ENCODE assay signal across 8 mouse cellular contexts in the genomic region with DNA sequence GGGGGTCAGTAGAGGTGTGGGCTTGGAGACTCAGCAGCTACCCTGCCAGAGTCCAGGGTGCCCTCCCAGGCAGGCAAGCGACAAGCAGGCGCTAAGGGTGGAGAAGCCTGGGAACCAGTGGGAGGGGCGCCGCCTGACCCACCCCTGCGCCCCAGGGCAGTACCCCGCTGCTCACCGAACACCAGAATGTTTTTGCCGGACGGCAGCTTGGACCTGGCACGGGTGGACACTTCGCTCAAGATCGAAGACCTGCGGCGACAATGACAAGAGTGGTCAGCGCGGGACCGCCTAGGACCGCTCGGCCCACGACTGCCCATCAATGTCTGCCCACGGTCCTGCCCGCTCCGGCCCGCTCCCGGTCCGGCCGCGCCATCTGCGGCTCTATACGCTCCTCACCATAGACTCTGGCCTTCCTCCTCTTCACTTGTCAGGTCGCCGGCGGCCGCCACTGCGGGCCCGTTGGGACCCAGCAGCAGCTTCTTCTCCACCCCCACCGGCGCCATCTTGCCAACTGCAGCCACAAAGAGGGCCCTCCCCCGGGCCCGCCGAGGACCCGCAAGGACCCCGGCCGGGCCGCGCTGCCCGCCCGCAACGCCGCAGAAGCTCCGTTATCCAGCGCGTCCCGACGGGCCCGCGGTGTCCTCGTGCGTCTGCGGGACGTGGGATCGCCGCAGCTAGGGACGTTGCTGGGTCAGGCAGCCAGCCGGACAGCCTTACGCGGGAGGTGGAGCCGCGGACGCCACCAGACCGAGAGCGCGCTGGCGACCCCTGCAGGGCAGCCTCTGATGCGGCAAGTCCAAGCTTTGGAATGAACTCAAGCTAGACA. TPM values are rescaled to one million over a fixed set of nuclear protein-coding genes. Genes with fewer than 3 reads are reported as not detected.
A peak's percentile ranks its signal among the peaks of the same experiment; 100 is the strongest.
DNase-seq lines count a peak whose midpoint lies in the region; ATAC-seq lines count a peak whose summit lies in the region.

A gene (minus strand): TSS at position 749 of the 826 bp plus-strand sequence.

- WGBS in hindbrain, embryonic 12.5 days, result under 1% methylated on average over 75 of the region's 75 CpGs

- H3K9me3 ChIP-seq in hindbrain, embryonic 12.5 days (replicated peaks), result no peaks in the 10 kb centered on the region

- H3K27me3 ChIP-seq in hindbrain, embryonic 12.5 days, result no peaks in the 10 kb centered on the region

- H3K36me3 ChIP-seq in hindbrain, embryonic 12.5 days, result peaks cover 29% of the 10 kb centered on the region

- peak; percentile 92 for DNase-seq in Muller cell, postnatal 12 days (ENCODE audit: inconsistent ontology term)
- peak; percentile 91 for DNase-seq in cerebellum, adult 9-11 months
- peak; percentile 73 to 90 for DNase-seq in frontal cortex, postnatal 10 days (ENCODE audit: low spot score in 2 of 2)
- DNase-seq in layer of hippocampus, postnatal 25 days (ENCODE audit: extremely low spot score in 1 of 2, low spot score in 1 of 2), result peak; percentile 95 to 97
- DNase-seq in lung, postnatal 25 days (ENCODE audit: low spot score), result peak; percentile 91
- DNase-seq in retina, embryonic 14.5 days (ENCODE audit: low spot score), result peak; percentile 90
- peak; percentile 98 for DNase-seq in thymus, postnatal 4 days

- H3K9ac ChIP-seq in hindbrain, embryonic 12.5 days, result peak within 1 kb of the TSS; percentile 95

- peak within 1 kb of the TSS; percentile 91 for H3K4me3 ChIP-seq in hindbrain, embryonic 12.5 days

- peaks cover 16% of the 10 kb centered on the region for H3K4me1 ChIP-seq in hindbrain, embryonic 12.5 days

- H3K4me2 ChIP-seq in hindbrain, embryonic 12.5 days (replicated peaks), result peak within 1 kb of the TSS; percentile 81

- H3K27ac ChIP-seq in hindbrain, embryonic 12.5 days, result peak within 1 kb of the TSS; percentile 92

- ATAC-seq in hindbrain, embryonic 12.5 days (ENCODE audit: low FRiP score), result peak; percentile 90

RNA-seq across cellular contexts. Expression of the gene that starts here (rescaled TPM):
- polyA plus RNA-seq in hindbrain, embryonic 12.5 days (2016; fragmentation: Nextera tagmentation; extraction: Ambion mirVana), result 131 and 135 TPM in 2 replicates
- total RNA-seq in layer of hippocampus, postnatal 25 days (2021), result 100 to 1,000 TPM; 234 to 270 TPM

Comparison
In these comparisons a context has a peak if more than half of its experiments do, and no peak if none do; other contexts are left out.
1. Peak in every context shown above with its lines: DNase-seq, ATAC-seq, H3K4me3 ChIP-seq and H3K27ac ChIP-seq.